Mouse (Mus musculus) MN1 (cell line): ENCODE measurements around the gene Hfe.
A peak's percentile ranks its signal among the peaks of the same experiment; 100 is the strongest.
"Not testable (repeated sequence)": the region's sequence is repeated elsewhere in the genome, so short reads cannot be mapped to it uniquely, and the experiment has no call there.

ENCODE experiments used
- DNase-seq: peaks from one replicate; pipeline ENCODE4 v3.0.0-alpha.2; 2016; ENCODE audit warnings: low spot score

The Hfe gene

GRCm38 (mm10) chr13:23716261-23717042 lies 5.8 kb upstream of the Hfe start:
- DNase-seq: no peak

GRCm38 (mm10) chr13:23709714-23710373 lies 810 bp downstream of the Hfe start:
- DNase-seq: peak; percentile 44

- no peak for DNase-seq
Measured at GRCm38 (mm10) chr13:23708654-23709053, 2.0 kb downstream of the Hfe start.

DNA sequence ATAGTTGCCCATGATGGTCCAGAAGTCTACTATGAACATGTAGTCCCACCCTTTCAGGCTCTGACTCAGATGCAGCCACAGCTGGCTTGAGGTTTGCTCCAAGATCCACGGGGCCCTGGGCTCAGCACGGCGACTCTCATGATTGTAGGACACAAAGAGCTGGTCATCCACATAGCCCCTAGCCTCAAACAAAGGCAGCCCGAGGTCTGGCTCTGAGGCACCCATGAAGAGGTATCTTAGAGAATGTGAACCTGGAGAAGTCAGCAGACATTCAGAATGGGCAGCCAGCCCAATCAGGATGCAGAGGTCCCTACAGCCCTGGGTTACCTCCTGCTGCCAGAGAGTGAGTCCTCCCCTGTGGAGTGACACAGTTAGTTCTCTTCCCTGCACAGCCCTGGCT lies 2.6 kb downstream of the Hfe start:
- no peak for DNase-seq

GRCm38 (mm10) chr13:23706771-23707170 lies 3.9 kb downstream of the Hfe start:
- no peak for DNase-seq

DNA sequence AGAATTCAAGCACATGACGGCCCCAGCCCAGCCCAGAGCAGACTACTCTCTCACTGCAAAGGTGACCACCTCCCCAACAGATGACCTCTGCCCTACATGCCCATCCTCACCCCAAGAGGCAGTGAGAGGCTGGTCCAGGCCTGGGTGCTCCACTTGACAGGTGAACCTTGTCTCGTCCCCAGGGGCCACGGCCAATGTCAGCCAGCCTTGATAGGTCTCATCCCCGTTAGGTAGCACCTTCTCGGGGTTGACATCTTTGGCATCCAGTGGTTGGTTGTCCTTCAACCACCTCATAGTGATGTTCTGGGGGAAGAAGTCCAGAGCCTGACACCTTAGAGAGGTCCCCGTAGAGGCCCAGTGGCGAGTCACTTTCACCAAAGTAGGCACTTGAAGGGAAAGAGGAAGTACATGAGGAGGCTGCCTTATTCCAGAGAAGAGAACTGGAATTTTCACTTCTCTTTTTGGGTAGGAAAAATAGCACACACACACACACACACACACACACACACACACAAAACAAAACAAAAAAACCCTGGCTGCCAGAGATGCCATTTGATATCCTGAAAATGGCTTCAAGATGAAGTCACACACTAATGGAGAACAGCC lies 4.8 kb downstream of the Hfe start:
- DNase-seq: no peak

DNA sequence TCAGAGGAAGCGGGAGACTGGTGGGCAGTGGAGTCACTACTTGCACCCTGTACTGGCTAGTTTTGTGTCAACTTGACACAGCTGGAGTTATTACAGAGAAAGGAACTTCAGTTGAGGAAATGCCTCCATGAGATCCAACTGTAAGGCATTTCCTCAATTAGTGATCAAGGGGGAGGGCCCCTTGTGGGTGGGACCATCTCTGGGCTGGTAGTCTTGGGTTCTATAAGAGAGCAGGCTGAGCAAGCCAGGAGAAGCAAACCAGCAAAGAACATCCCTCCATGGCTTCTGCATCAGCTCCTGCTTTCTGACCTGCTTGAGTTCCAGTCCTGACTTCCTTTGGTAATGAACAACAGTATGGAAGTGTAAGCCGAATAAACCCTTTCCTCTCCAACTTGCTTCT lies 7.9 kb downstream of the Hfe start:
- DNase-seq: not testable (repeated sequence)

DNA sequence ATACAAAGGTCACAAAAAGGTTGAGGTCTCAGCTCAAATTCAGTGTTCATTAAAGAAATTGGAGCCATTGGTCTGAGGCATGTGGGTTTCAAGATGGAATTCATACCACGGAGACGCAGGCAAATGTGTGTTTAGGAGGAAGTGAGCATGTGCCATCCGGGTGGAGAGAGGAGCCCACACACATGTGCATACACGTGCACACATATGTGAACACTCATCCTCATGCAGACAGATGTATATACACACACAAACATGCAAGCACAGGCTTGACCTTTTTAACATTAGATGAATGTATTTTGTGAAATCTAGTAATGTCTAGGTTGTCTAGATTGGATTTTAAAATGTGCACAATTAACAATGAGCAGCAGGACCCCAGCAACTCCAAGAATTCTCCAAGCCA lies 8.4 kb downstream of the Hfe start:
- DNase-seq: no peak

DNA sequence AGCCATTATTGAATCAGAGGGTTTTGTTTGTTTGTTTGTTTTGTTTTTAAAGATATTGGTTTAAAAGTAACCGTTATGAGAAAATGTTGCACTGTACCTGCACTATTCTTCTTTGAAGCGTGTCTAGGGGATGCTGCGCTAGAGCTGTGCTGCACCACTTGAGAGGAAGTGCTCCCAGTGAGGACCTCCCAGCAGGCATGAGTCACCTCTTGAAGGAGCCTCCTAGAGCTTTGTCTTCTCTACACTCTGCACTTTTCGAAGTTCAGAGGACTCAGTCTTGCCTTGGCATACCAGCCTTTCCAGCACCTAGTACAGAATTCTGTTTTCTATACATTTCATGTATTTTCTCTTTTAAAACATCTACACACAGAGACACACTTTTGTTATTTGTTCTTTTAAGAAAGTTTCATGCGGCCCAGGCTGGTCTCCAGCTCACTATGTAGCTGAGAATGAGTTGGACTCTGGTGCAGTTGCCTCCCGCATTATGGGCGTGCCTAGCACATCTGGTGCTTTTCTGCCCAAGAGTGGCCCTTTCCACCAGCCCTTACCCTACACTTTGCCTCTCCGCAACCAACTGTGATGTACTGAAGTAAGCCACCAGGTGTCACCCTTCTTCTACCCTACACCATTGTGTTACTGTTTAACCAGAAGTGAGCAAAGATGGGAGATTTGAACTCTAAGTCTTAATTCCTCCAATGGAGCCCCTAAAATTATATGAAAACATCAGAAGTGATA lies 9.7 kb downstream of the Hfe start:
- peak; percentile 81 for DNase-seq

DNA sequence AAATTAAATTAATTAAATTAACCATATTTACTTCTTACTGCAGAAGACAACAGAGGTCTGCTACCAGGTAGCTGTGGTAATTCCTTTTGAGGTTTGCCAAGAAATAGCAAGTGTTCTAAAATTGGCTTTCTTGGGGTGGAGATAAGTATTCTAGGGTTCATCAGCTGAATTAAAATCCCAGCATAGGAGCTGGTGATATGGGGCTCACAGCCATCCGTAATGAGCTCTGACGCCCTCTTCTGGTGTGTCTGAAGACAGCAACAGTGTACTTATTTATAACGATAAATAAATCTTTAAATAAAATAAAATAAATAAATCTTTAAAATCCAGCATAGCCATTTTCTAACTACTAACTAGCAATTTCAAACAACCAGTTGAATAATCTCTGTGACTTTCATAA lies 10.9 kb downstream of the Hfe start:
- DNase-seq: no peak

GRCm38 (mm10) chr13:23698996-23699395 lies 11.7 kb downstream of the Hfe start:
- no peak for DNase-seq

DNA sequence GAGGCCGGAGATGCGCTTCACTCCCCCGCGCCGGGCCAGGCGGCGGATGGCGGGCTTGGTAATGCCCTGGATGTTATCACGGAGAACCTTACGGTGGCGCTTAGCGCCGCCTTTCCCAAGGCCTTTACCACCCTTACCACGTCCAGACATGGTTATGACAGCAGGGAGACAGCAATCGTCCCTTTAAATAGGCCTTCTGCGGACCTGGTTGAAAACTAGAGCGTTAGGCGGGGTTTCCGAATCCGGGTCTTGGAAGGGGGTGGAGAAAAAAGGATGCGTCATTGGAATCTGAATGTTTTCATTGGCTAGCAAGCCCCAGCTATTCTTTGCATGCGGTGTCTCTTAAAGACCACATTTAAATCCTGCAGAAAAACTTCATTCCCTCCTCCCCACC lies 12.4 kb downstream of the Hfe start, which contains the start of gene Hist1h4c:
Gene Hist1h4c (minus strand): TSS at position 155 of the 394 bp plus-strand sequence.
- DNase-seq: peak; percentile 97

GRCm38 (mm10) chr13:23697491-23698299 lies 13.0 kb downstream of the Hfe start:
- peak; percentile 76 for DNase-seq

GRCm38 (mm10) chr13:23696061-23696474 lies 14.6 kb downstream of the Hfe start:
- no peak for DNase-seq

- DNase-seq: no peak
Measured at GRCm38 (mm10) chr13:23695514-23695913, 15.1 kb downstream of the Hfe start, which contains the start of gene Hist1h1t. Hist1h1t (plus strand) TSS chr13:23695814.

- DNase-seq: no peak
Measured at GRCm38 (mm10) chr13:23694956-23695355, 15.7 kb downstream of the Hfe start.

DNA sequence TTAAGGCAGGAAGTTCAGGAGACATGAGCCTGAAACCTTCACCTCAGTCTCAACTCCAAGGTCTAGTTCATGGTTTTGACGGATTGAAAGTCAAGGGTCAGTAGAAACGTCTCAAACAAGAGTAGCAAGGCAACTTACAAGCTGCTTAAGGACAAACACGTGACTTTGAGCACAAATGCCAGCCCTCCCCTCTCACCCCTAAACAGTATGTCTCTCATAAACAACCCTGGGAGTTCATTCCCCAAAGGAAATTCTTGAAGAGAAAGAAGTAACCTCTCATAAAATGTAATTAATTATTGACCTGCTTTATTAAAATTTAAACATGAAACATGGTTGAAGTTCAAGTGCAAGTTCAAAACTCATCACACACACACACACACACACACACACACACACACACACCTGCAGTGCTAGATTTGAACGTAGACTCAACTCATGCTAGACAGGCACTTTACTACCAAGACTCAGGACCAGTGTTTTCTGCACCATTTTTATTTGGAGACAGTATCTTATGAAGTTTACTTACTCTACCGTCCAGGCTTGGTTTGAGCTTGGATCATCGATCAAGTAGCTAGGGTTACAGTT lies 16.7 kb downstream of the Hfe start:
- DNase-seq: no peak

DNA sequence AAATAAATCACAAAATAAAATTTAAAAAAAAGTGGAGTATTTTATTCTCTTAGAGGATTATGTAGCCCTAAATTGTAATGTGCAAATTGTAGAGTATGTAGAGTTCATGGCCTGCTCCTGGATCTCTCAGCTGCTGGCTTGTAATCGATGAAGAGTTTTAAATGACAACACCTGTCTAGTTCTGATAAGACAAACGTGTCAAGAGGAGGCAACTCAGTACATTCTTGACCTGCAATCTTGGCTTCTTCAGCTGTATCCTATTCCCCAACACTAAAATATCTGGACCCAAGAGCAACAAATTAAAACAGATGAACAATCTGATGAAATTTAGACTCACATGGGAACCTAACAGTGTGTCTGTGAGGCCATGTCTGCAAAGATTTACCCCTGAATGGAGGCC lies 21.2 kb downstream of the Hfe start:
- DNase-seq: no peak

DNA sequence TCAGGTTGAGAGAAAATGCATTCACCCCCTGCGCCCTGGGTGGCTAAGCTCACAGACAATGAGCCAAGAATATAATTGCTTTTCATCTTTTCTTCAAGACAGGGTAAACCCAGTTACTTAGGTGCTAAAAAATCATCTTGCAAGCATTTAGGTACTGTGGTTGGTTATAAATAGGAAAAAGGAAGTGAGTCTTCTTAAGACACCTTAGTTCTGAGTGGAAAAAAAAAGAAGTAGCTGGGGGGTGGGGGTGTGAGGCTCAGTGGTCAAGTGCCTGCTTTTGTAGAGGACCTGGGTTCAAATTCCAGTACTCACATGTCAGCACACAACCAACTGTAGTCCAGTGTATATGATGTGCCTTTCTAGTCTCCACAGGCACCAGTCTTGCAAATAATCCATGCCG lies 21.7 kb downstream of the Hfe start:
- no peak for DNase-seq

GRCm38 (mm10) chr13:23687907-23688306 lies 22.7 kb downstream of the Hfe start:
- no peak for DNase-seq

DNA sequence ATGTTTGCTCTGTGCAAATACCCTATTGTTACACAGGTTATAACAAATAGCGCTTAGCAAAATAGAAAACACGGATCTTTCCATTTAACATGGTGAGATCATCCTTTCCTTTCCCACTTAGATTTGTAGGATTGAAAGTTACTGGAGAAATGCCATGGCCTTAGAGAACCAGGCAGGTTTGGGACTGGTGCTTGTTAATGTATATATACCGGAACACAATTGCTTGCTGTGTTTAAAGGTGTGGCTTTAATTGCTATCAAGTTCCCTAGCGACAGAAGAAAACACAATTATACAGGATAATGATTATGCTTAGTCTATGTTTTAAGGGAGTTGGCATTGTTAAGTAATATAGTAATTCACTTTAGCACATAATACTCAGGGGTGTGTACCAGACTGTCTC lies 23.5 kb downstream of the Hfe start:
- DNase-seq: no peak
